Mouse (Mus musculus): Measurements from ENCODE around the gene Cetn3.

Cetn3 gene

DNA sequence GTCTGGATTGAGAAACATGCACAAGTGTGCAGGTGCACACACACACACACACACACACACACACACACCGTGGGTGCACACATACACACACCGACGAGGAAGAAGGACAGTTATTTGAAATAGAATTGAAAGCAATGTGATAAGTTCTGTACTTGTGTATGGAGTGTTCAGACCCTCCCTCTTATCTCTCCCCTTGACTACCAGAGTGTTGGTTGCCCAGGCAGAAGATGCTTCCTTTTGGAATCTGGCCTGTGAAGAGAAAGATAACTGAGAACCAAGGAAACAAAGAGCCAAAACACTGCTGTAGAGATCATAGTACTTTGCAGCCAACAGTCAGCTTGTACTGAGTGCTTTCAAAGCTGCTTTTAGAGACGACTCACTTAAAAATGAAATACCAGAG lies 20.8 kb downstream of the Cetn3 start:
- in situ Hi-C loops (cut with MboI; ENCODE audit: low sequenced_read_pairs): no loop called here

DNA sequence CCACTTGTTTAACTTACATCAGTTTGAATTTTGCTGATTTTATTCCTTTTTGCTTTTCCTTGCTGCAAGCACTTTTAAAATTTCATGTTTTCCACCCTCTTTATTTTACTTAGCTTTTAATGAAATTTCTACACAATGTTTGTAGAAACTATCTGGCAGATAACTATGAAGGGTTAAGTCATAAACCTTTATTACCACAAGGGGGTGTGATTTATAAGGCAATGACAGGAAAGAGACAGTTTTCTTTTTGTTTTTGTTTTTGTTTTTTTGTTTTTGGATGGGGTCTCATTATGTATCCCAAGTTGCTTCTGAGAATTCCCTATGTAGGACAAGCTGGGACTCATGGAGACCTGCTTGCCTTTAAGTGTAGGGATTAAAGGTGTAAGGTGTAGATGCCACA lies 39.9 kb downstream of the Cetn3 start:
- in situ Hi-C loops (cut with MboI; ENCODE audit: low sequenced_read_pairs): no loop called here

DNA sequence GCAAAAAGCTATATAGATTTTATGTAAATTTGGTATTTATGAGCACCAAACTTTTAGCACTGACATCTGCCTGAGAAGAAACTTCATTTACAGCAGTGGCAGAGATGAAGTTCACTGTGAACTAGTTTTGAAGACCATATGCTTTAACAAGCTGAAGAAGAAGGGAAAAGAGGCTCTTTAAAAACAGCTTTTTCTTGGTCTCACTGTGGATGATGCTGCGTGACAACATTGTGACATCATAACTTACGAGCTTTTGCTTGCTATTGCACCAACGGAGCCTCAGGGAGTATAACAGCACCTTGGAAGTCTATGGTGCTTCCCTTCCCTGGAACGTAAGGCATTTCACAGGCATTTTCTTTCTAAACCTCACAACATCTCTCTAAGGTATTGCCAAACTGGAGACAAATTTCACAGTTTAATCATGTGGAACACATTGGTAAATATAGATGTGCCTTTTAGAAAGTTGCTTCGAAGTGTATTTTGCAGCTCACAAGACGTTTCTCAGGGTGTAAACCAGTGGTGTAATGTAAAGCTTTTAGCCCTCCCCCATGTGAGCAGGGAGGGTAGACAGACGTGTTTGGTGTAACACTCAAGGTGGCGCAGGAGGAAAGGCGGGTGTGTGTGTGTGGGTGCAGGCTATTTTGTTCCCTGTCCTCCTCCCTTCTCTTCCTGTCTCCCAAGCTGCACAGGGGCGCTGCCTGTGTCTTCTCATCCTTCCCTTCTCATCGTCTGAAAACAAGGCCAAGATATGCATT lies 41.9 kb downstream of the Cetn3 start:
- in situ Hi-C loops (cut with MboI; ENCODE audit: low sequenced_read_pairs): no loop called here

DNA sequence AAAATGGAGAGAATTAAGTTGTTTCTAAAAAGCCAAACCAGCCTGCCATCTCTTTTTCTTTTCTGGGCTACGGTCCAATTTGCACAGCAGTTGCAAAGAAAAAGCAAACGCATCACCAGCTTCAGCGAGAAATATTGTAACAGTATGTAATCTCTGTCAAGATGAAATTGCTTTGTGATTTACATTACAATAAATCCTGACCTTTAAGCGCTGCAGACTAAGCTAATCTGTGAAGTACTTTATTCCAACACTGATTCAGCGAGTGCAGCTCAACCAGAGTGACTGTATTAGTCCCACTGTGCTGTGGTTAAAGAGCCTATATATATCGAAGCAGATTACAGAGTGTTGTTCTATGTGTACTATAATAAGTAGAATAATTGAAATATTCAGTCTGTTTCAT lies 45.6 kb downstream of the Cetn3 start:
- in situ Hi-C loops (cut with MboI; ENCODE audit: low sequenced_read_pairs): no loop called here

DNA sequence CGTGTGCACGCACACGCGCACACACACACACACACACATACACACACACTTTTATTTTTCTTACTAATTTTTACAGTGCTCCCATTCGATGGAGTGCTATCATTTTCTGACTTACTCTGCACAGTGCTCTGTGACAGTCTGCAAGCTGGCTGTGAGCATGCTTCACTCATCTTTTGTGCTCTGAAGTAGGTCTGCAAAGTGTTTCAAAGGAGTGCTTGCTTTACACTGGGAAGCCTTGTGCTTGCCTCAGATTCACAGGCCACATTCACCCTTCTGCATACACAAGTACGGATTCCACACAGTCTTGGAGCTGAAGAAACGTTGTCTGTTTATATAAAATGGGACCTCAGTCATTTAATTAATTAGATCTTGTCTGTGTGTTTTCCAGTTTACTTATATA lies 49.0 kb downstream of the Cetn3 start:
- in situ Hi-C loops (cut with MboI; ENCODE audit: low sequenced_read_pairs): no loop called here

DNA sequence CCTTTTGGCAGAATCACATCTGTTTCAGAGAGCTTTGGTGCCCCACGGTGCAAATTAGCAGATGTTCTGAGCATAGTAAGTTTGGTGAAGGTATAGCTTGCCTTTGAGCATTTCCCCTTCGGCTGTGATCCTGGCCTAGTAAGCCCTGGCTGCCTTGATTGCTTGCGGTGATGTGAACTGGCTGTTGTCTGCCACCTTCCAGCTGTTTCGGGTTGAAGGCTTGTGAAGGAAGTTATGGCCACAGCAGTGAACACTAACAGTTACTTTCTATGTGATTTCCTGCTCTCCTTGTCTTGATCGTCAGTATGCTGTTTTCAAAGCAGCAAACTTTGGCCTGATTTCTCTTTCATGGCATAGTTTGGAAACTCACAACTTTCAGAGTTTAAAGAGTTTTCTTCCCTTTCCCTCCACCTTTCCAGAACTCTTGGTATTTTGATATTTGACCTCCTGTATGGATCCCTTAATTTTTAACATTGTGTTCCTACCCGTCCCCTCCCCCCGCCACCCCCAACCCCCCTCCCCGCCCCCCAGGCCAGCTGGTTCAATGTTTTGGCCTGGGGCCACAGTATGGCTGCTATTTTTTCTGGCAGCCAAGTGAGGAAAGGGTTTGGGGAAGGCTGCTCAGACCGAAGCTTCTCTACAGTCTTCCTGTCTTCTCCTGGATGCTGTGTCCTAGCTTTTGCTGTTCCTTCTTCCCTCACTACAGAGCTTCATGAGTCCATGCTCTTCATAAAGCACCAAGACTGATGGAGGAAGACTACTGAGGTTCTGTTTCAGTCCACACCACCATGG lies 53.7 kb downstream of the Cetn3 start:
- in situ Hi-C loops (cut with MboI; ENCODE audit: low sequenced_read_pairs): no loop called here

DNA sequence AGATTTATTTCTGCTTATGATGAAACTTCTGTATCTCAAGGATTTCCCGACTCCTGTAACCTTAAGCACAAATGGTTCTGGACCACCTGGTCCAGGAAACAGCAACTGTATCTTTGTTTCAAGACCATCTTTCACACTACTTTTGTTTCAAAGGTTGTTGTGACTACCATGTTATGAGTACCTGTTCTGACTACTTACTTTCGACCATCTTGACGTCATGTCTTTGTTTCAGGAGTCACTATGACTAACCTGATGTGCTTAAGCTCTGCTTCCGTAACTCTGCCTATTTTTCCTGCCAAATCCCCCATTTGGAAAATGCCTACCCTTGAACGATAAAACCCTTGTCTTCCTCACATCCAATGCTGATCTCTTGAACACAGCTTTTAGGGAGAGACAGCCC lies 55.1 kb downstream of the Cetn3 start:
- in situ Hi-C loops (cut with MboI; ENCODE audit: low sequenced_read_pairs): no loop called here

DNA sequence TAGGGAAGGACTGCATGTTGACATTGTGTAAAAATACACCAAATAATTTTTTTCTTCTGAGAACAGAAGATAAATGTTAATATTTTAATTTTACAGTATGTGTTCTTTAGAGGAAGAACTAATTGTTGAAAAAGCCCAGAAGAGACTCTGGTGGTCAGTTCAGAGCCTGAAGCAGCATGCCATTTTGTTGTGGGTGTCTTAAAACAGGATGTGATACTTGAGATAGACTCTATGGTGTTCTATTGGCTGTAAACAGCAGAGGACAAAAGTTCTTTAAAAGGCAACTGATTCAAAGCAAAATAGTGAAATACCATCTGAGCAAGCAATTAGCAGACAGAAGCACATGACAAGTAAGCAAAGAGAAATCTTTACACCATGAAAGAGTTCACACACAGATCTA lies 56.1 kb downstream of the Cetn3 start:
- in situ Hi-C loops (cut with MboI; ENCODE audit: low sequenced_read_pairs): no loop called here

DNA sequence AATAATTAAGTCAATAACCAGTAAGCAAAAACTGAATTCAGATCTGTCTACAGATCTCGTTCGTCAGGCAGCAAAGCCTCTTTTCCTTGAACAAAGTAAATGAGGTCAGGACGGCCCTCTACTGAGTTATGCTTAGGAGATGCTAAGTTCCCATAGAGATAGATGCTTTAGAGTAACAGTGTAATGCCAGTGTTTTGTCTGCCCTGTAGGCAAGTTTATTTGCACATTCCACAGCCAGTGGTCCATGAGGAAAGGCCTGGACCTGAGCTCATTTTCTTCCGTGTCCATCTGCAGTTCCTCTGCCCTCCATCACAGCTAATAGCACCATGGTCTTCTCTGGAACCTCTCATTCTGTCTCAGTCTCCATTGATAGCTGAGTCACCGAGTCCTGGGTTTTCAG lies 57.4 kb downstream of the Cetn3 start:
- in situ Hi-C loops (cut with MboI; ENCODE audit: low sequenced_read_pairs): no loop called here

DNA sequence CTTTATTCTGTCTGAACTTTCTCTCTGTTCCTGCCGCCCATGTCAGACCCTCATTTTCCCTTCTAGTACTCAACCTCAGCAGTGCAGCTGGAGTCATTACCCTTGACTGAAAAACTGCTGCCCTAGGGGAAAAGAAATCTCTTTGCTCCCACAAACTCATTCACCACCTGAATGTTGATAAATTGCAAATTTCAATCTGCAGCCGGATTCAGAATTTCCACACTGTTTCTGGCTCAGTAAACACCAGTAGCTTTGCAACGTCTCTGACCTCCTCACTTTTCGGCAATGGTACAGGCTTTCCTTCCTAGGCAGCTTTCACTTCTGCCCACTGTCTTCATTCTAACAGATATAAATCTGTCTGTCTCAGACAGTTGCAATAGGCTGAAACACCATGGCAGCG lies 57.8 kb downstream of the Cetn3 start:
- in situ Hi-C loops (cut with MboI; ENCODE audit: low sequenced_read_pairs): no loop called here

DNA sequence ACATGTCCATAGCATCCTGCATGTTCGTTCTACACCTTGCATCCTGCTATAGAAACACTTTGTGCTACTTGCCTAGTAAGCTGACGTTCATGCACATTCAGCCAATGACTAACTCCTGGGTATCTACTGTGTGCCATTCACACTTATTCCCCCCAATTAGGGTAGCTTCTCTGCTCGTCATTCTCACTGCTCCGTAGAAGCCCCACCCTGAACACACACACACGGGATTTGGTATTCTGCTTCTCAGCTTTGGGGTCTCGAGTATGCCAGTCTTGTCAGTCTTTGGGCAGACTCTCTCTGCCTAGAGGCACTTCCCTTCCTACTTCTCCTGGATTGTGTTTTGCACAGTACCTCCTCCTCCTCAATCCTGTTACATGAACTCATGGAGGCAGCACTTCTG lies 59.4 kb downstream of the Cetn3 start:
- in situ Hi-C loops (cut with MboI; ENCODE audit: low sequenced_read_pairs): no loop called here

Data from CH12F3 (cell line).